Mouse (Mus musculus): ENCODE data around the gene Aldh18a1.

DNA sequence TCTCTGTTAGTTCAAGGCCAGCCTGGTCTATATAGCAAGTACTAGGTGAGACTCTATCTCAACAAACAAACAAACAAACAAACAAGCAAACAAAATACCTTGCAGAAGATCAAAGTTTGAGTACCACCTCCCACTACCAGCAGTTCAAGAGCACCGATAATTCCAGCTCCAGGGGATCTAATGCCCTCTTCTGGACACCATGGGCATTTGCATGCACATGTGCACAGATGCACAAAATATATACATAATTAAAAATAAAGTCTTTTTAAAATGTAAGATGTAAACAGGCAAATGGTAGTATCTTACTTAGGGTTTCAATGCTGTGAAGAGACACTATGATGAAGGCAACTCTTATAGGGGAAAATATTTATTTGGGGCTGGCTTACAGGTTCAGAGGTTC, 44.9 kb upstream of the Aldh18a1 start:
- TF ChIP-seq MAFK (IDR thresholded peaks at IDR 0.05; ENCODE audit: insufficient read depth, low read depth, low read length) (no peak), ZNF384 (IDR thresholded peaks at IDR 0.05; ENCODE audit: low read depth, low read length) (no peak), HCFC1 (IDR thresholded peaks at IDR 0.05; ENCODE audit: borderline replicate concordance, insufficient read depth, low read length) (no peak), CHD2 (IDR thresholded peaks at IDR 0.05; ENCODE audit: low read depth, low read length) (no peak)

All from ES-E14 (cell line).